Mouse (Mus musculus) stomach, embryonic 14.5 days (tissue): ENCODE data around the gene Zmym4. TPM values are rescaled to one million over a fixed set of nuclear protein-coding genes. Genes with fewer than 3 reads are reported as not detected.

Experiments
- ATAC-seq: fragments of 200-750 bp; cut with Nextera tagmentation; 2 replicates; pipeline ENCODE4 v1.8.0; 2017; ENCODE audit warnings: low read depth, moderate TSS enrichment; ENCODE audit not compliant: insufficient number of reproducible peaks, insufficient read depth, low FRiP score
- H3K27ac ChIP-seq: fragments of 300-500 bp; sonication (generic); 2 replicates; pipeline ENCODE4 v1.5.1; 2014; ENCODE audit warnings: mild to moderate bottlenecking, low read length, moderate library complexity, mixed read lengths
- H3K27me3 ChIP-seq: fragments of 300-500 bp; sonication (generic); 2 replicates; pipeline ENCODE4 v1.6.1; 2014; ENCODE audit warnings: low read length, control low read depth, mixed read lengths; ENCODE audit not compliant: control insufficient read depth, insufficient read depth
- H3K36me3 ChIP-seq: fragments of 300-500 bp; sonication (generic); 2 replicates; pipeline ENCODE4 v1.6.1; 2014; ENCODE audit warnings: mild to moderate bottlenecking, control low read depth, low read length, moderate library complexity, mixed read lengths; ENCODE audit not compliant: control insufficient read depth, insufficient read depth
- H3K4me1 ChIP-seq: fragments of 300-500 bp; sonication (generic); 2 replicates; pipeline ENCODE4 v1.6.1; 2014; ENCODE audit warnings: low read length, control low read depth, mixed read lengths; ENCODE audit not compliant: control insufficient read depth, insufficient read depth
- H3K4me2 ChIP-seq: fragments of 300-500 bp; sonication (generic); replicated peaks from 2 replicates; pipeline ENCODE4 v1.6.1; 2014; ENCODE audit warnings: low read depth, low read length, control low read depth
- H3K4me3 ChIP-seq: fragments of 300-500 bp; sonication (generic); 2 replicates; pipeline ENCODE4 v1.5.1; 2014; ENCODE audit warnings: low read depth, low read length, control low read depth
- H3K9ac ChIP-seq: fragments of 300-500 bp; sonication (generic); replicated peaks from 2 replicates; pipeline ENCODE4 v1.6.1; 2014; ENCODE audit warnings: low read depth, mild to moderate bottlenecking, control low read depth, low read length, moderate library complexity, mixed read lengths
- H3K9me3 ChIP-seq: fragments of 300-500 bp; sonication (generic); 2 replicates; pipeline ENCODE4 v1.6.1; 2016; ENCODE audit warnings: low read depth, low read length, control low read depth; ENCODE audit not compliant: control insufficient read depth
- WGBS: fragments of 180-500 bp; shearing (Covaris S2); extraction: QIAGEN DNeasy Blood & Tissue Kit; methylation state at CpG from one replicate; pipeline ENCODE4 v1.1.7; 2014; 5-methylcytosine and 5-hydroxymethylcytosine counted together
- polyA plus RNA-seq: library from polyadenylated mRNA; unstranded; fragments of >200 nt; fragmentation: Nextera tagmentation; extraction: Ambion mirVana; gene quantifications from 2 replicates; pipeline ENCODE4 v1.2.1, GENCODE M21; 2014

The Zmym4 gene
- polyA plus RNA-seq, 1 experiment from 2014 or later = 34.7 TPM

- WGBS = 56% methylated on average over 4 of the region's 4 CpGs
- no peaks in the 10 kb centered on the region; the same call in 1 of the 2 replicates for H3K4me1 ChIP-seq
- H3K9ac ChIP-seq = no peak overlapping the region
- H3K4me3 ChIP-seq = no peak overlapping the region
- H3K9me3 ChIP-seq = no peaks in the 10 kb centered on the region
- no peak overlapping the region for H3K4me2 ChIP-seq
- H3K27ac ChIP-seq = no peak overlapping the region
- peaks cover 32% of the 10 kb centered on the region for H3K36me3 ChIP-seq
- H3K27me3 ChIP-seq = no peaks in the 10 kb centered on the region
- no peak for ATAC-seq
These were observed 117.2 kb downstream of the Zmym4 start for GRCm38 (mm10) chr4:126850778-126851080.

DNA sequence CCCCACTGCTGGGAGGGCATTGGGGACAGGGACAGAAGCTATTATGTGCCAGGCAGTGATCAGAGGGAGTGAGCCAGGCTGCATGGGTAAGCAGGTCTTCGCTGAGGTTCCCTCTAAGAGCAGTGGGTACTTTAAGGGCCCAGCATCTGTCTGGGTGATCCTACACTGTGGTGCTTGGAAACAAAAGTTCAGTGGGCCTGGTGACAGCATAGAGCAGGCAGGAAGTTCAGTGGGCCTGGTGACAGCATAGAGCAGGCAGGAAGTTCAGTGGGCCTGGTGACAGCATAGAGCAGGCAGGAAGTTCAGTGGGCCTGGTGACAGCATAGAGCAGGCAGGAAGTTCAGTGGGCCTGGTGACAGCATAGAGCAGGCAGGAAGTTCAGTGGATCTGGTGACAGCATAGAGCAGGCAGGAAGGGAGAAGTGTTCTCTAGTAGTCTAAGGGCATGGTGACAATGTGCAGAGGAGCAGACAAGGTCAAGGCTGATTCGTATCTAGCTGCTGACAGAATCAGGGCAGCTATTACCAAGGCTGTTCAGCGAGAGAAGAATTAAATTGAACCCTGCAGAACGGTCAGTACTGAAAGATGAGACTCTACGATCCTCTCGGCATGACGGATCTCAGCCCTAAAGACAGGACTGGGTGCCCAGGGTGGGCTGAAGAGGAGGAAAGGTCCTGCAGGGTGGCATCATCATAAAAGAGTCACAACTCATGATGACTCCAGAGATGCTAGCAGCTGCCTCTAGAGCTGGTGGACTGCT, 117.7 kb downstream of the Zmym4 start:
- H3K36me3 ChIP-seq = peaks cover 32% of the 10 kb centered on the region
- no peak overlapping the region for H3K4me2 ChIP-seq
- ATAC-seq = no peak
- WGBS = 76% methylated on average over 7 of the region's 7 CpGs
- H3K27ac ChIP-seq = 0 out of 2 replicates have a peak overlapping the region, but pooled peaks have one; percentile 27
- H3K9ac ChIP-seq = no peak overlapping the region
- no peak overlapping the region for H3K4me3 ChIP-seq
- H3K4me1 ChIP-seq = no peaks in the 10 kb centered on the region; the same call in 1 of the 2 replicates
- H3K9me3 ChIP-seq = no peaks in the 10 kb centered on the region
- no peaks in the 10 kb centered on the region for H3K27me3 ChIP-seq

GRCm38 (mm10) chr4:126846971-126847370, 121.0 kb downstream of the Zmym4 start:
- no peak for ATAC-seq
- 64% methylated on average over 7 of the region's 7 CpGs for WGBS
- Histone ChIP-seq H3K4me1 (no peaks in the 10 kb centered on the region; the same call in 1 of the 2 replicates), H3K9me3 (no peaks in the 10 kb centered on the region), H3K36me3 (peaks cover 14% of the 10 kb centered on the region; the same call in 1 of the 2 replicates), H3K27ac (no peak overlapping the region), H3K4me2 (no peak overlapping the region), H3K27me3 (no peaks in the 10 kb centered on the region), H3K4me3 (no peak overlapping the region), H3K9ac (no peak overlapping the region)

DNA sequence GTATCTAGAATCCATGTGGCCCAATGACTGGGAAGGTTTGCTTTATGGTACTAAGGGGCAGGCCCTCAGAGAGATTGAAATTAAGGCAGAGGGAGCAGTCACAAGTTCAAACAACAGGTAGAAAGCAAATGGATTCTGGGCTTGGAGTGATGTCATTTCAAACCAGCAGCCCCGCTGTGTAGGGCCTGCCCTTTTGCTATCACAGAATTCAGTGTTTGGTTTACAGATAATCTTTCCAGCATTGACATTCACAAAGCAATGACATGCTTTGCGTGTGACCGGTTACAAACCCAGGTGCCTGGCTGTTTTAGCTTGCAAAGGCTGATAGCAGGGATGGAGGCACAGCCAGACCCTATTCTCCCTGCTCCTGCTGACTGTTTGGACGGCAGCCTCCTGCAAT, 122.3 kb downstream of the Zmym4 start:
- peaks cover 19% of the 10 kb centered on the region for H3K36me3 ChIP-seq
- no peaks in the 10 kb centered on the region for H3K9me3 ChIP-seq
- no peak overlapping the region for H3K27ac ChIP-seq
- H3K9ac ChIP-seq = no peak overlapping the region
- no peak overlapping the region for H3K4me3 ChIP-seq
- H3K4me2 ChIP-seq = no peak overlapping the region
- no peaks in the 10 kb centered on the region; the same call in 1 of the 2 replicates for H3K4me1 ChIP-seq
- ATAC-seq = peak; percentile 56; the same call in 1 of the 2 replicates
- no peaks in the 10 kb centered on the region for H3K27me3 ChIP-seq
- 54% methylated on average over 4 of the region's 4 CpGs for WGBS

DNA sequence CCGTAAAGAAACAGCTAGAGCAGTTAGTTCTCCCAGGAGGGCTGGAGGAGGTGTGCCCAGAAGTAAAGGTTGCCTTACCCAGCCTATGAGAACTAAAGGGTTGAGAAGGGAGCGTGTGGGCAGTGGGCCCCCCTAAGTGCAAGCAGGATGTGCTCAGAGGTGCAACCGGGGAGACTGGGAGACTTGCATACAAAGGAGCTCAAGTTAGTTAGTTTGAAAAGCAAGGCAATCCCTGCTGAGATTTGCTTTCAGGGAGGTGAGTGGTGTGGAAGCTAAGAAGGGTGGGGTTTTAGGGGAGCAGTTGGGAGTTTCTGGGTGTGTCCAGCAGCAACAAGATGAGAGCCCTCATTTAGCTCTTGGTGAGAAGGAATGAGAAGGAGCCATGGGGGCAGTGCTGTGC, 125.0 kb downstream of the Zmym4 start:
- Histone ChIP-seq H3K27ac (no peak overlapping the region), H3K27me3 (no peaks in the 10 kb centered on the region), H3K36me3 (peaks cover 17% of the 10 kb centered on the region), H3K4me3 (no peak overlapping the region), H3K9me3 (no peaks in the 10 kb centered on the region), H3K4me2 (no peak overlapping the region), H3K4me1 (no peaks in the 10 kb centered on the region), H3K9ac (no peak overlapping the region)
- no peak for ATAC-seq
- WGBS = 53% methylated on average over 3 of the region's 3 CpGs

DNA sequence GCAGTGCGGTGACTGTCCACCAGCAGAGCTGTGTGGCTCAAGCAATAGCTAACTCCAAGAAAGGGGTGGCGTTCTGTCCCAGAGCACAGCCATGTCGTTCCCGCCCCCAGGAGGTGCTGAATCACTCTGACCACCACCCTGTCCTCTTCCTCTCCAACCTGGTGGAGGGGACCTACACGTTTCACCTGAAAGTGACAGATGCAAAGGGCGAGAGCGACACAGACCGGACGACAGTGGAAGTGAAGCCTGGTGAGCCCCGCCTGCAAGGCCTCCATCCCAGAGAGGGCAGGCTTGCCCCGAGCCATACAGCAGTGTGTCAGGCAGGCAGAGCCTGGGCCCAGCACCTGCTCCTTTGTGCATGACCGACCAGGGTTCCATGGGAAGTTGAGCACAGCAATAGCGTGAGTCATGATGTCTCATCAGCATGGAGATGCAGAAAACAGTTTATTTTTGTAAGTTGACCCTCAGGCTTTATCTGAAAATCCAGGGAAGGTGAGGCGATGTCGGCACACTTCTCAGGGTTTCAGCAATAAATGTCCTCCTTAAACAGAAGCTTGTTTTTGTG, 126.9 kb downstream of the Zmym4 start:
- Histone ChIP-seq H3K9ac (no peak overlapping the region), H3K4me1 (no peaks in the 10 kb centered on the region), H3K9me3 (no peaks in the 10 kb centered on the region), H3K27me3 (no peaks in the 10 kb centered on the region), H3K27ac (no peak overlapping the region), H3K4me2 (no peak overlapping the region), H3K4me3 (no peak overlapping the region), H3K36me3 (peaks cover 11% of the 10 kb centered on the region)
- no peak for ATAC-seq
- 92% methylated on average over 15 of the region's 15 CpGs for WGBS

DNA sequence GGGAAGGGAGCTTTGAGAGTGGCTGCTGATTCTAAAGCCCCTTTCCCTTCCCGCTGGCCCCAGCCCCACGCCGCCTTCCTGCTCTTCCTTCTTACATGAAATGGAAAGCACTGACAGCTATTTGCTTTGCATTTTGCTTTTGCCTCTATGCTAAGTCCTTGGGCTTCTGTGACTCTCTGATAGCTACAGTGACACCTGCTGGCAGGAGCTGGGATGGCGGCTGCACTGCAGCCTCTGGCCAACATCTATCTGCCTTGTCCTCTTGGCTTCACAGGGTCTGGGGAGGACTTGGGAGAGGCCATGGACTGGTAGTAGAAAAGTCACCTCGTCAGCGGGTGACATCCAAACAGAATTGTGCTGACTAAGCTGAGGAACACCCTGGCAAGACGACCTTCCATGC, 128.1 kb downstream of the Zmym4 start:
- no peaks in the 10 kb centered on the region for H3K9me3 ChIP-seq
- 16% methylated on average over 7 of the region's 7 CpGs for WGBS
- no peaks in the 10 kb centered on the region for H3K4me1 ChIP-seq
- no peaks in the 10 kb centered on the region for H3K27me3 ChIP-seq
- no peak overlapping the region for H3K4me2 ChIP-seq
- H3K36me3 ChIP-seq = peaks cover 20% of the 10 kb centered on the region
- H3K27ac ChIP-seq = no peak overlapping the region
- 0 out of 2 replicates have a peak, but pooled peaks have one; percentile 33 for ATAC-seq
- H3K9ac ChIP-seq = no peak overlapping the region
- H3K4me3 ChIP-seq = no peak overlapping the region

DNA sequence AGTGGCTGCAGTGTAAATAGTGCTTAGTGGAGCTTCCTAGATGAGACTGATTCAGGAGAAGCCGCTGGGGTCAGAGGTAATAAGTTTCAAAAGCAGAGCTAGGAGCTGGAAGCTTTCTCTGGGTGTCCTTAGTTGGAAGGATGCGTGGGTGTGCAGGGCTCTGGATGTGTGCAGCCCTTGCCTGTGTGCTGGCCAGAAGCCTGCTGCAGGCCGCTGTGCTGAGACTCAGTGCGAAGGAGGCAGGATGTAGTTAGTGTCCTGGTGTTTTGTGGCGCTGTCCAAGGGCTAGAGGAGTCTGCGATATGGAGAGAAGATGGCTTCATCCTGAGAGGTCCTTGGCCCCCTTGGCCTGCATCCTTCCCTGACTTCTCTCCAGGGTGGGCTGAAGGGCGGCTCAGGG, 129.1 kb downstream of the Zmym4 start:
- WGBS = 77% methylated on average over 7 of the region's 7 CpGs
- H3K27me3 ChIP-seq = no peaks in the 10 kb centered on the region

More for the DNA sequence above, 129.1 kb downstream of the Zmym4 start:
- Histone ChIP-seq H3K27ac (no peak overlapping the region), H3K9me3 (no peaks in the 10 kb centered on the region), H3K4me3 (no peak overlapping the region), H3K9ac (no peak overlapping the region), H3K4me1 (no peaks in the 10 kb centered on the region), H3K36me3 (peaks cover 20% of the 10 kb centered on the region), H3K4me2 (no peak overlapping the region)
- no peak for ATAC-seq
